Mouse (Mus musculus) fibroblast of lung, adult 2 months (primary cell): ENCODE results near the gene Stk4.
"Not testable (repeated sequence)": the region's sequence is repeated elsewhere in the genome, so short reads cannot be mapped to it uniquely, and the experiment has no call there.

Experiments used
- DNase-seq: peaks from one replicate; pipeline ENCODE4 v3.0.0-alpha.2; 2011; ENCODE audit warnings: low read depth

Gene Stk4

DNA sequence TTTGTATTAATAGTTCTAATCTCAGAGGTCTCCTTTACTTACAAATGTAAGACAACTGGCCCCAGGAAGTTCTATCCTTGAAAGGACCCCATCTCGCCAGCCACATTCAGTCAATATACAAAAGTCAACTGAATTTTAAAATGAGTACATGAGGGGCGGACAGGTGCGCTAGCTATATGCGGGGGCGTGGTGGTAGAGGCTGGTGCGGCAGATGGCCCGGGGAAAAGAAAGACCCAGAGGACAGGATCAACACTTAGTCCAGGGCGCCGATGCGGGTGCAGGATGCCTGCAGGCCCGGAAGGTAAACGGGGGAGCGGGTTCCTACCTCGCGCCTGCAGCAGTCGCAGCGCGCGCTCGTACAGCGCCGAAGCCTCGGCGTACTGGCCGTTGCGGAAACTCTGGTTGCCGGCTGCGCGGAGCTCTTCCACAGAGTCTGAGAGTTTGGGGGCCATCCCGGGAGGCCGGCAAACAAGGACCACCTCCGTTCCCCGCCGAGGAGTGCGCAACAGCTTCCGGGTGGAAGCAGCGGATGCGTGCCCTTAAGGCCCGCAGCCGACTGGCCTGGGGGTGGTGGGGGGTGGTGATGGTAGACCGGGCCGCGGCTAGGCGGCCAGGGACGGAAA is at the start of gene Stk4:
Stk4 (plus strand) TSS at position 181 of the 623 bp plus-strand sequence.
- no peak for DNase-seq

GRCm38 (mm10) chr2:164022104-164022503 is 48.0 kb upstream of the Stk4 start:
- DNase-seq: no peak

- DNase-seq: no peak
Observed at GRCm38 (mm10) chr2:164025150-164025549, 45.0 kb upstream of the Stk4 start, which contains the start of gene Pabpc1l. Gene Pabpc1l (plus strand): TSS chr2:164025450.

- no peak for DNase-seq
Observed at GRCm38 (mm10) chr2:164031147-164031546, 39.0 kb upstream of the Stk4 start.

DNA sequence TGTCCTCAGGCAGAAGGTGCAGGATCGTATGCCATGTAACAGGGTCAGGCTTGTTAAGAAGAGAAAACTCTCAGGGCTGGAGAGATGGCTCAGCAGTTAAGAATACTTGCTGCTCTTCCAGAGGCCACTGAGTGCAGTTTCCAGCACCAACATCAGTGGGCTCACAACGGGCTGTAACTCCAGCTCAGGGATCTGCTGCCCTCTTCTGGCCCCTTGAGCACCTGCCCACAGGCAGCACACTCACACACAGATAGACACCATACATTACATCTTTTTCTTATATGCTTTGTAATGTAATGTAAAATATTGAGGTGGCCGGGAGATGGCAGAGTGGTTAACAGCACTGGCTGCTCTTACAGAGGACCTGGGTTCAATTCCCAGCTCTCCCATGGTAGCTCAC is 37.1 kb upstream of the Stk4 start:
- no peak for DNase-seq

GRCm38 (mm10) chr2:164036520-164037019 is 33.6 kb upstream of the Stk4 start:
- DNase-seq: no peak

- no peak for DNase-seq
Observed at GRCm38 (mm10) chr2:164038407-164039028, 31.6 kb upstream of the Stk4 start.

DNA sequence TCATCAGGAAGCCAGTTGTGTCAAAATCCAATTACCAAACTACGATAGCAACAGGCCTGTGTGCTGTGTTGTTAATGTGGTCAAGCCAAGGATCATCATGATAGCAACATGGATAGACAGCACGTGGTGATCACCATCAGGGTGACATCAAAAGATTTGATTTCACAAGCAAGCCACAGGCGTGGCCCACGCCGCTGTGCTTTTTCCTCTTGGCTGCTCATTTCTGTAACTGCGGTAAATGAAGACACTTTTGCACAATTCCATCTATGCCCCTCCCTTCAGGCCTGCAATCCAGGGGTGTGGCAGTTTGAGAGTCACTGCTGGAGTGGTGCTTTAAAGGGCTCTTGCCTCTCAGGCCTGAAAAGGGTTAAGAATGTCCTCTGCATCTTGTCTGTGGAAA is 29.2 kb upstream of the Stk4 start:
- no peak for DNase-seq

- no peak for DNase-seq
Observed at GRCm38 (mm10) chr2:164041523-164041922, 28.6 kb upstream of the Stk4 start.

DNA sequence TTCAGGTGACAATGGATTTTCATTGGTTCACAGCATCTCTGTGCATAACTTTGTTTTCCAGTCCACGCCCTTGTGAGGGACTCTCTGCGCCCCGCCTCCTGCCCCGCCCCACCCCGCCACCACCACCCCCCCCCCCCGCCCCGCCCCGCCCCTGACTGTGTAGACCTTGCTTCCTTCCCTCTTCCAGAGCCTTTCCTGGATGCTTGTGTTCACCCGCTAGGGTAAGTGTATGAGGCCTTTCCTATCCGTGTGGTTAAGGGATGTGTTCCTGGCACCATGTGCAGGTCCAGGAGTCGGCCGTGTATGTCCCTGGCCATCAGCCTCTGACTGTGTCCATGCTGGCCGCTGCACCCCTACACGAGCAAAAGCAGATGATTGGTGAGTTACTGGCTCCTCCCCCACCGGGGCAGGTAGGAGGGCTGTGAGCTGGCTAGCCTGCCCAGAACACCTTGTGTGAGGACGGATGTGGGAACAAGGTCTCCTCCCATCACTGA is 22.9 kb upstream of the Stk4 start:
- no peak for DNase-seq

DNA sequence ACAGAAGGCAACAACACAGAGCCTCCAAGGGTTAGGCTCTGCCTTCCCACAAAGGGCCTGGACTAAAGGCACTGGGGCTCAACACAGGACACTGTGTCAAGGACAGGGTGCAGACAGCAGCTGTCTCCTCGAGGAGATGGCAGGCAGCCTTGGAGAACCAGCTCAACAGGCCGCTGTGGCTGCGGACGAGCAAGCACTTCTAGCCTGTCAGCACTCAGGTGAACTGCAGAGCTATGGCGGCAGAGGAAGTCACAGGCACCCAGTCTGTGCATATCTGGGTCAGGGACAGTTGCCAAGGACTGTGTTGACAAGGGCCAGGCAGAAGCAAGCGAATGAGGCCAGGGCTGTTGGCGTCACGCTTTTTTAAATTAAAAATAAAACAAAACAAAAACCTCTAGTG is 16.4 kb upstream of the Stk4 start:
- no peak for DNase-seq

GRCm38 (mm10) chr2:164054671-164055070 is 15.5 kb upstream of the Stk4 start:
- DNase-seq: no peak

DNA sequence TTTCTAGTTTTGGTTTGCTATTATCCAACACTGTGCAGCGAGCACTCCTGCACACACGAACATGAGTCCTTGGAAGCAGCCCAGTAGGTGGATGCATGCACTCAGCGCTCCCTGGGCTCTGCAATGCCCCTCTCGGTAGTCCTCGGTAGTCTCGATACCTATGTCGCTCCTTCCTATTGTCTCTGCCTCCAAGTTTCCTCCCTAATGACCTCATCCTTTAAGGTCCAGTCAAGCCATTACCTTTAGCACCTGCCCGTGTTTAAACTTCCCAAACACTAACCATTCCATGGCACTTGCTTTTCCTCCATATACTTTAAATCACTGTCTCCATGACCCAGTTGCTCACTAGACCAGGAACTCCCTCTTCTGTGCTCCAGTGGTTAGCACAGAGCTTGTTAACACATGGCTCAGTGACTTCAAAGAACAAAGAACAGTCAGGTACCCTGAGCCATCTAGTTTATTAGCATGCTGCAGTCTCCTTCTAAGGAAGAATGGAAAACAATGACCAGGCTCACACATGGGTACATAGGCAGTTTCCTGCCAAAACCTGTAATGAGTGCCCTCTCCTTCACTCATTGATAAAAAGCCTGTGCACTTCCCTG is 10.4 kb upstream of the Stk4 start:
- DNase-seq: no peak

GRCm38 (mm10) chr2:164070765-164071436 is 779 bp downstream of the Stk4 start, which contains the start of gene Tomm34:
Gene Tomm34 (minus strand): TSS chr2:164071169.
- peak; percentile 89 for DNase-seq

GRCm38 (mm10) chr2:164071437-164071820 is 1.3 kb downstream of the Stk4 start:
- not testable (repeated sequence) for DNase-seq

DNA sequence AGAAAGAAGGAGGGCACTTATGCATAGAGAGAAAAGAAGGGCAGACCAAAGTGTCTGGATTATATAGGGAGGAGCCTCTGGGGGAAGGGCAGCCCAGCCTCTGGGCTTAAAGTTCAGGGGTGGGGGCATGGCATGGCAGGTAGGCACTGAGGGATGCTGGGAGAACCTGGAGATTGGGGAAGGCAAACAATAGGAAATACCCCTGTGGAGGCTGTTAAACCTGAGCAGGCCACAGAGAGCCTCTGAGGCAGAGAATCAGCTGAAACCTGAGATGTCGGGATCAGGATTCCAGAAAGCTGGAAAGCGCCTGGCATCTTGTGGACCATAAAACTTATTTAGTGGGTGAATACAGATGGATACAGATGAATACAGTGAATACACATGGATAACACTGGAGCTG is 2.0 kb downstream of the Stk4 start:
- no peak for DNase-seq

GRCm38 (mm10) chr2:164073120-164073519 is 3.0 kb downstream of the Stk4 start:
- DNase-seq: no peak

DNA sequence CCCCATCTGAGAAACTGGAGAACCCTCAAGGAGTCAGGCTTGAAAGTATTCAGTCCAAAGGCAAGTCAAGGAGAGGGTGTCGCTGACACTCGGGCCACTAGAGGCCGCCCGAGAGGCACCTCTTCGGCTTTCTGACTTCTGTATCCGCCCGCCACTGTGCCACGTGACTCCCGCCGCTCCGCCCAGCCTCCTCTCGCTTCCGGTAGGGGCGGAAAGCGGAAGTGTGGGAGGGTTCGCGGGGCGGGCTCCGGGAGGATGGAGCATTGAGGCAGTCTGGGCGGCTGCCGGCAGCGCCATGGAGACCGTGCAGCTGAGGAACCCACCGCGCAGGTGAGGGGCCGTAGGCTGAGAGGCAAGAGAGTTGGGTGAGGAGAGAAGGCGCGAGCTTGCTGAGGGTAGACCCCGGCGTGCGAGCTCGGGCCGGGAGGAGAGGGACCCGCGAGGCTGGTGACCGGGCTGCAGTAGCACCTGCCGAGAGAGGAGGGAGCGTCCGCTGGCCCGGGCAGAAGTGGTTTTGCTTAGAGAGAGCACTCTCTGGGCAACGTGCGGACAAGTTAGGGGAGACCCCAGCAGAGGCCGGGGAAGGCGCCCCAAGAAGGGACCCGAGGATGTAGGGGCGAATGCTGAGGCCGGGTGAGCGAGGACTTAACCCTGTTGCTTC is 3.9 kb downstream of the Stk4 start:
- peak; percentile 88 for DNase-seq

DNA sequence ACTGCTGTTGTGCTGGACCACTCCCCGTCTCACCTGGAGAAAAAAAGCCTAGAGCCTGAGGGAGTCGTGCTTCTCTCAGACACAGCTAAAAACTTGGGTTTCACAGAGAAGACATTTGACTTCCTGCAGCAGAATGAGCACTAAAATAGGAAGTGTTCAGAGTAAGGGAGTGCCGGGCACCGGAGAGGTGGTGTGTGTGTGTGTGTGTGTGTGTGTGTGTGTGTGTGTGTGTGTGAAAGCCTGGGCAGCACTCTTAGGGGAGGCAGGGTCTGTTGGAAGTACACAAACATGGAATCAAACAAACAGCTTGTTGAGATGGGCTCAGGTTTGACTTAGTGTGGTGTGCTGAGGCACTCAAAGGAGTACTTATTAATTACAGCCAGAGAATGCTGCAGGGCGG is 5.0 kb downstream of the Stk4 start:
- no peak for DNase-seq

GRCm38 (mm10) chr2:164076874-164077425 is 6.8 kb downstream of the Stk4 start:
- no peak for DNase-seq

- no peak for DNase-seq
Observed at GRCm38 (mm10) chr2:164077875-164078274, 7.8 kb downstream of the Stk4 start.

DNA sequence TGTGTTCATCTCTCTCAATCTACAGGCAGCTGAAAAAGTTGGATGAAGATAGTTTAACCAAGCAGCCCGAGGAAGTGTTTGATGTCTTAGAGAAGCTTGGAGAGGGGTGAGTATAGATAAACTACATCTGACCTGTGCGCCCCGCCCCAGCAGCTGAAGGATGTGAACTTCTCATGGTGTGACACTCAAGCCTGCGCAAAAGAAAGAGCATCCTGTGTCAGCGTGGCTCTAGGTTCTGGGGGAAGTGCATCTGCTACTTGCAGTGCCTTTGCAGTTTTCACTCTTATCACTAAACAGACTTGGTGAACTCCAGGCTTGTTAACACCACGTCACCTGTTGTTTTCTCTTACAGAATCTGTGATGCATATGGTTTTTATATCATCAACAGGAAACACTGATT is 9.4 kb downstream of the Stk4 start:
- no peak for DNase-seq
